Mouse (Mus musculus) spleen, embryonic (tissue): ENCODE measurements around the gene Kcnk12.

Experiments used
- CTCF ChIA-PET: fragments of 350-600 bp; sonication (Branson Sonifier 250); formaldehyde crosslinking; loops from one replicate; lab custom pipeline; 2022; lab: Charles Lee

The Kcnk12 gene

DNA sequence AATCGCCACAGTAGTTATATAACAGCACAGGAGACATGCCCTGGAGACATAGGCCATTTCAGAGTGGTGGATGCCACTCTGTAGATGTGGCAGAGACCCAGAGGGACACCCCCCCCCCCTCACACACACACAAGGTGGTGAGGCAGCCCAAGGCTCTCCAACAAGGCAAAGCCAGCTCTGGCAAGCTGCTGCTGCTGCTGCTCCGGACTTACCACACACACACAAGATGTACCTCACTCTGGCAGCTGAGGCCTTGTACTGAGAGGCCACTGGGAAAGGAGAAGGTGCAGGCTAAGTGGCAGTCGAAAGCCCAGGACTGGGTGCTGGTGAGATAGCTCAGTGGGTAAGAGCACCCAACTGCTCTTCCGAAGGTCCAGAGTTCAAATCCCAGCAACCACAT is 10.1 kb downstream of the Kcnk12 start:
- CTCF ChIA-PET: no interaction called here

DNA sequence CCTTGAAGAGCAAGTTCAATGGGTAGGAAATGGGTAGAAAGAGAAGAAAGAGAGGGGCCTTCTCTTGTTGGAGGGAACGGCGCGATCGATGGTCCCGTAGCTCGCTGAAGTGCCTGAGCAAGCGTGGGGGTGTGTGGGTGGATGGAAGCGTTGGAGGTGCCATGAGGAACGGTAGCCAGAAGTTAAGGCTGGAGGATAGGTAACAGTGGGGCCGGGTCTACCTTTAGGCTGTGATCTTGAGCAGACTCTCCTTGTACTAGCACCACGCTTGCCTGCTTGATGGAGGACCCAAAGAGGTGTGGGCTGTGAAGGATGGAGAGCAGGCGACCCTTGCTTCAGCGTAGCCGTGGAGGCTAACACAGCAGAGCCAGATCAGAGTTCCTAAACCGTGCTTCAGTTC is 12.1 kb downstream of the Kcnk12 start:
- CTCF ChIA-PET: no interaction called here

DNA sequence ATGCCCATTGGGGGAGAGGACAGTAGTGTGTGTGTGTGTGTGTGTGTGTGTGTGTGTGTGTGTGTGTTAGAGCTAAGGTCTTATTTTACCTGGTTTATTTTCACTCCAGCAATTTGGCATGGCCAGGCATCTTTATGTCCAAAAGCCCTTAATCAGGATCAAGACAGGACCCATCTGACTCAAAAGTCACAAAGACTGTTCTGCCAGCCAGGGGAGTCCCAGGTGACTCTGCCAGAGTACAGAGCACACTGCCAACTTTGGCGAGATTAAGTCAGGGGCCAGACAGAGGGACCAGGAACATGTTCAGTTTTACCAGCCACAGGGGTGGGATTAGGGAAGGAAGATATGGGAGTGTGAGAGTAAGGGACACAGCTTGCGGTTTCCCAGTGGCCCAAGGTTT is 12.9 kb downstream of the Kcnk12 start:
- CTCF ChIA-PET: no interaction called here

DNA sequence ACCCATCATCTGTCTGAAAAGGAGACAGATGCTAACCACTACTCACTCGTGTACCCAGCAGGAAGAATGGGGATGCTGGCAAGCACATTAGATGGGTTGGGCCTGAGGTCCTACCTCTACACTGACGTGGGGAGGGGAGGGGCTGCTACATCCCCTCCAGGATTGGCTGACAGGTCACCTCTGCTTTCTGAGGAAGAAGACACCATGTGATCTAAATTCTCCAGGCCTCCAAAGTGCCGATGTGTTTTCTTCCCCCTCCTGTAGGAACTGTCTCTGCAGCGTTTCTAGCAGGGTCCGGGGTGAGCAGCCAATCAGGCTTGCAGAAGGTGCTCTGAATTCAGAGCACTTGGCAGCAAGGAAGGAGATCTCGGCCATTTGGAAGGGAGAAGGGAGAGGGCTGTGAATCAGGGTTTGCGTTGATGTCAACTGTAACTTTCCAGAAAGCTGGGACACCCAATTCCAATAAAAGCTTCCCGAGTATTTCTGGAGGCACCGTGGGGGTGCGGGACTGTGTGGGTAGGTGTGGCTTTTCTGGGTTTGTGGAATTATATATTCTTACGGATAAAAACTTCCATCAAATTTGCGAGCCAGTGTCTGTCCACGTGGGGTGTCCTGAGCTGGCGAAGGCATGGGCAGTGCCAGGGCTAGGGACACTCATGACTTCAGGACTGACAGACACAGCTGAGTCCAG is 13.5 kb downstream of the Kcnk12 start:
- CTCF ChIA-PET: no interaction called here

DNA sequence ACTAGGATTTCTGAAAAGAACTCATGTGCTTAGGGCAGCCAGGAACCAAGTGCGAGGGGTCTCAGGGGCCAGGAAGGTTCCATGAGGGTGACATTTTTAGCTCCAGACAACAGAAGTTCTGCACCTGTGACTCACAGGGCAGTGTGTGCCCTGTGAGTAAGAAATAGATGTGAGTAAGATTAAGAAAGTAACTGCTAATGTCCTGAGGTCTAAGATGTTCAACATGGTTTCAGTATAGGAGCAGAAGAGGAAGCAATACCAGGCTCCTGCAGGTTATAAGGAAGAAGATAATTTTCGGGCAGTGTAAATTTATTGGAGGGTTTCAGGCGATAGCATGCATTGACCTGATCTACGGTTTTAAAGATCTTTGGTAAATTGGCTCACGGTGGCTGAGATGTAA is 16.6 kb downstream of the Kcnk12 start:
- CTCF ChIA-PET: no interaction called here

DNA sequence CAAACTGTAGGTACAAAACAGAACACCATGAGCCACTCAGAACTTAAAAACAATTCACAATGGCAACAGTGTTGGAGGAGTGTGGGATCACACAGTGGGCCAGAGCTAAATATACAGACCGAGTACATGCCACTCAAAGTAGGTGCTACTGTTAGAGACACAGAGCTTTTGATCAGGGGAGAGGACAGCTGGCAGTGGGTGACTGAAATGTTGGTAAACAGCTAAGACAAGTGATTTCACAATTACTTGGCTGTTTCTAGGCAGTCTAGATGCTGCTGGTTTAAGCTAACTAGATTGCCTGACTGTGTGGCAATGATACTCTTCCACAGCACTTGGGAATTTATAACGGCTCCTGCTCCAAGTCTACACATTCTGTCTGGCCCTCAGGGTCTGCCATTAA is 17.6 kb downstream of the Kcnk12 start:
- CTCF ChIA-PET: no interaction called here

DNA sequence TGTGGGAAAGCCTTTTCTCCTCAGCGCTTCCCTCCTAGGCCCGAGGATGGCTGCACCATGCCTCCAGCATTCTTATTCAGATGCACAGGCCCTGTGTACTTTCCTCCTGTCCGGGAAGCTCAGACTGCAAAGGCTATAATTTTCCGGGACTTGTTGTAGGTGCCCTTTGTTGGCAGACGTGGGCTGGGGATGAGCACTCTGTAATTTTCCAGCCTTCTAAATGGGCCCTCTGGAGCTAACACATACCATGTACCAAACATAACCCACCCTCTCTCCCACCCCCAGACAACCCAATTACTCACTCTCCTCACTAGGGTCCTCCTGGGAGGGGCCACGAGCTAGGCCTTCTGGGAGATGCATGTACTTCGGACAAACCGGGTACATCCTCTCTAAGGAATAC is 22.8 kb downstream of the Kcnk12 start:
- CTCF ChIA-PET: no interaction called here

DNA sequence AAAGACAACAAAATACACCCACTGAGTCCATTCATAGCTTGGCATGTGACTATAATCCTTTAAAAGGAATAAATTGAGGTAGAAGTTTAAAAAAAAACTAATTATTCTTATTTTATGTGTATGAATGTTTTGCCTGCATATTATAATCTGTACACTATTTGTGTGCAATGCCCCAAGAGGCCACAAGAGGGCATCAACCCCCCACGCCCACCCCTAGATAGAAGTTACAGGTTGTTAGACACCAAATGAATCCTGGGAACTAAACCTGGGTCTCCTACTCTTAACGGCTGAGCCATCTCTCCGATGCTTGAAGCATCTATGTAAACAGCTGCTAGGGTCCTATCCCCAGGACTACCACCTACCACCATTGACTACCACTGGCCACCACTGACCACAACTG is 24.6 kb downstream of the Kcnk12 start:
- CTCF ChIA-PET: no interaction called here

DNA sequence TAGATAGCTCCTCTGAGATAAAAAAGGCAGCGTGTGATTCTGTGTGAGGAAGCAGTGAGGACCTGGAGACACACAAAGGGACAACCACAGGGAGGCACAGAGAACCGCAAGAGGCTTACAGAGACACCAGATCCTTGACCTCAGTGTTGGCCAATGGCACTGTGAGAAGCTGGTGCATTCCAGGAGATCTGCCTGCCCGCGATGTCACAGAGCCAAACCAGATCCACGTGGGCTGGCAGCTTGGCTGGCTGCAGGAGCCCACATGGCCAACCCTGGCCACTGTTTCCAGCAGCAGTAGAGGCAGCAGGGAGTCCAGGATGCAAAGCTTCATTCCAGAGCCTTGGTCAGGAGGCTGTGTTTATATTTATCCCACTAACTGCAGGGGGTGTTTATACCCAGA is 27.0 kb downstream of the Kcnk12 start:
- CTCF ChIA-PET: no interaction called here

DNA sequence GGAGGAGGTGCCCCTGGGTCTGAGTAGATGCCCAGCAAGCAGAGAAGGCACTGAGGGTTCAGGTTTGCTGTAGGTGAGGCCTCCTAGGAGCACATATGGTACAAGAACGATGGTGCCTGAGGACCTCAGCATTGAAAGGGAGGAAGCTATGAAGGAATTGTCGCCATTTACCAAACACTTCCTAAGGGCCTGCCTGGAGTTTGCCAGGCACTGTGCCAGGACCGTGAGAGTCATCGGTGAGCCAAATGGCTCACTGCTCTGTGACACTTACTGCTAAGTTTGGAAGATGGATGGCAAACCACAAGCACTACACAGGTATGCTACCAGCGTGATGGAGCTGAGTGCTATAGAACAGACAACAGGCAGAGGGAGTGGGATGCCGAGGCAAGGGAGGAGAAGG is 30.9 kb downstream of the Kcnk12 start:
- CTCF ChIA-PET: no interaction called here

DNA sequence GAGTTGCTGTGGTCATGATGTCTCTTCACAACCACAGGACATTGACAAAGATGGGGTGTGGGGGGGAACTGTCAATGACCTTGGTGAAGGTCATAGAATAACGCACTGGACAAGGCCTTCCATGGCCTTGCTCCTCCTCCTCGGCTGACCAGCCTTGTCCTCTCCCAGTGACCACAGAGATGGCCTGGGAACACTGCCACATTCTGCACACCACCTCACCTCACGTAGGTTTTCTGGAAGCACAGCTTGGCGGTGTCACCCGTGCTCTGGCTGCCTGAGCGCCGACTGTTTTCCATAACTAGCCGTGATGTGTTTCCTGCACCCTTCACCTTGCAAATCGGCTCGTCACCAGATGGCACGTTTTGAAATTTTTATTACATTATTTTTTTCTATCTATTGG is 32.8 kb downstream of the Kcnk12 start:
- CTCF ChIA-PET: no interaction called here

DNA sequence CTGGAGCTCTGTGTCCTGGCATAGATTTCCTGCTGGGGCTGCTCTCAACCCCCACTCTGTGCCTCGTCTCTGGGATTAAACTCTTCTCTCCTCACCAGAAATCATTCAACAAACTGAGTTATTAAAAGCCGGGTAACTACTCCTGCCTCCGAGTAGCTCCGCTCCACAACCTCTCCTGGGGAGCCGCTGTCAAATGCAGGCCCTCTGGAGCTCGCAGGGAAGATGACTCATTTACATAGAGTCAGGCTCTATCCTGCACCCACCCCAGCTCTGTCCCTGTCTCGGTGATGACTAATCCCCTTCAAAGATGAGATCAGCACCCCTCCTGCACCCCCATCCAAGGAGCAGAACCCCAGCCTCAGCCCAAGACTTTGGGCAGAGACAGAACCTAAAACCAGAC is 34.6 kb downstream of the Kcnk12 start:
- CTCF ChIA-PET: no interaction called here

DNA sequence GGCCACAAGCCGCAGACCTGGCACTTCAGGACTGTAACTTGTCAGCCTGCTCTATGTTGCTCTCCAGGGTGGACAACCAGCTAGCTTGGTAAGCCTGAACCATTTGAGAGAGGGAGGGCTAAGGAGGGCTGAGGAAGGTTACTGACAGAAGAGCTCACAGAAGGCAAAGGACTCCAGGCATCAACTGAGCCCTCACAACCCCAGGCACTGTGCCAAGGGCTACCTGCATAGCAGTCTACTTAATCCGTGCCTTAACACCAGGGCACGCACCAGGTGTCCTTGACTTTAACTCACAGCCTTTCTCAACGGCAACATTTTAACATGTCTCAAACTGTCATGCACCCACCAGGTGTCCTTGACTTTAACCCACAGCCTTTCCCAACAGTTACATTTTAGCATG is 37.5 kb downstream of the Kcnk12 start:
- CTCF ChIA-PET: no interaction called here

DNA sequence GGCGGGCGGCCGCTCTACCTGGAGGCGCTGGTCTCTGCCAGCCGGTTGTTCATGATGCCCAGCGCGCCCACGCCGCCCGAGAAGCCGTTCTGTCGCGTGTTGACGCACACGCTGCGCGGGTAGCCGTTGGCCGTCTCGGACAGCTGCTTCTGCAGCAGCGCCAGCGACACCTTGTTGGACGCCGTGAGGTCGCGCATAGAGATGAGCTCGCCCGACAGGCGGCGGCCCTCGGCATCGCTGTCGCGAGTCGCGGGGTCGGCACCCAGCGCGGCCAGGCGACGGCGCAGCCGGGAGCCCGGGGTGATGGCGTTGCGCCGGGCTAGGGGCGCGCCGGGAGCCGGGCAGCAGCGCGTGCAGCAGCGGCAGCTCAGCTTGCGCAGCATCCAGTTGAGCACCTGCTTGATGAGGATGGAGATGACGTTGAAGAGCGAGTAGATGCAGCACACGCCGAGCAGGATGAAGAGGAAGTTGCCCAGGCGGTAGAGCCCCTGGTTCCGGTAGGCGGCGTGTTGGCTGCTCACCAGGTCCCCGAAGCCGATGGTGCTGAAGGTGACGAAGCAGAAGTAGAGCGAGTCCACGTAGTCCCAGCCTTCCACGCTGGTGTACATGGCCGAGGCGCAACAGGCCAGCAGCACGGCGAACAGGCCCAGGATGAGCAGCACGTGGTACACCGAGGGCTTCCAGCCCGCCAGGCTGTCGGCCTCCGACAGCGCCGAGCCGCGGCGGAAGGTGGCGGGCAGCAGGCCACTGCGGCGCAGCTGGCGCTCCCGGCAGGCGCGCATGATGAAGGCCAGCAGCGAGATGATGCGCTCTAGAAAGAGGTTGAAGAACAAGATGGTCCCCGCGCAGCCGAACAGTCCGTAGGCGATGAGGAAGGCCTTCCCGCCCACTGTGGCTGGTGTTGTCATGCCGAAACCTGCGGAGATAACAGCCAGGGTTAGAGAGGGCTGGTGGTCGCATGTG is 51.6 kb downstream of the Kcnk12 start:
- CTCF ChIA-PET: no interaction called here

DNA sequence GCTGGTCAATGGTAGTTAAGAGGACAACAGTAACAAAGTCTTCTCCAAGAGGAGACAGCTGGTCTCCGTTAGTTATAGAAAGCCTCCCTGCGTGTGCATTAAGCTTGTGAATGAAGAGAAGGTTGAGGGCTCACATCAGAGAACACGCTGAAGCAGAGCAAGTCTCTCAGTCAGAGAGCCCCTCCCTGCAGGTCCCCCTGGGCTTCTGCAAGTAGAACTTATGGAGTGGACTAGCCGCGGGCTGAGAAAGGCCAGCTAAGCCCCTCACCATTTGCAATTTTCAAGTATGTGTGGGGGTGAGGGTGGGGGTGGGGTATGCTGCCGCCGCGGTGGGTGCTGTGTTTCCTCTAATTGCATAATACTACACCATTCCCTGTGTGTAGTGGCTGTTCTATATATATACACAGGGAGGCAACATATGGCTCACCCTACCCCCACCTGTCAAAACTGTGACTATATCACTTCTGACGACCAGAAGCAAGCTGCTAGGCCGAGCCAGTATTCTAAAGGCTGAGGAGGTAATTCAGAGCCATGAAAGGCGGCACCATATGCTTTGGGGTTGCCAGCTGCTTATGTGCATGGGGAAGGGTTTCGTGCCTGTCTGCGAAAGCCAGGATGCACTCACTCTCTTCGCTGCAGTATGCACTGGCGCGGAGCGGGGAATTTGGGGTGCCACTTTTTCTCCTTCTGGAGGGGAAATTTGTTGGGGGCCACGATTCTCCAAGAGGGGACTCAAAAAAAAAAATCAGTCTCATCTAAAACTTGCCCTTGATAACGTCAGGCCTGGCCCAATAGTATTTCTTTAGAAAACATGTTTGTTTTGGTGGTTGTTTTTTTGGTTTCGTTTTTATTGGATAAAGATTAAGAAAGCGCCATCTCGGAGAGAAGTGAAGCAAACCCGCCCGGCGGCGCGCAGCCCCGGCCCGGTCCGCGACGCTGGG is 52.5 kb downstream of the Kcnk12 start:
- CTCF ChIA-PET: no interaction called here

DNA sequence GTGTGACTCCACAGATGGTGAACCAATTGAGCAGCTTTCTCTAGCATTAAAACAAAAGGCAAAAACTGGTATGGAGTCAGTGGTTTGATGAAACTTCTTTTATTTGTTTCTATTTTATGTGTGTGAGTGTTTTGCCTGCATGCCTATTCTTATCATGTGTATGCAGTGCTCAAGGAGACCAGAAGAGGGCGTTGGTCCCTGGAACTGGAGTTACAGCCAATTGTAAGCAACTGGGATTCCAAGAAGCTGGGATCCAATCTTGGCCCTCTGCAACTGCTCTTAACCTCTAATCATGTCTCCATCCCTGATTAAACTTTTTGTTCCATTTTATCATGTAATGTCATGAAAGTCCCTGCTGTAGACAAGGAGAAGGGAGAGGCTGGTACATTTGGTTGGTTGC is 58.0 kb downstream of the Kcnk12 start:
- CTCF ChIA-PET: no interaction called here

DNA sequence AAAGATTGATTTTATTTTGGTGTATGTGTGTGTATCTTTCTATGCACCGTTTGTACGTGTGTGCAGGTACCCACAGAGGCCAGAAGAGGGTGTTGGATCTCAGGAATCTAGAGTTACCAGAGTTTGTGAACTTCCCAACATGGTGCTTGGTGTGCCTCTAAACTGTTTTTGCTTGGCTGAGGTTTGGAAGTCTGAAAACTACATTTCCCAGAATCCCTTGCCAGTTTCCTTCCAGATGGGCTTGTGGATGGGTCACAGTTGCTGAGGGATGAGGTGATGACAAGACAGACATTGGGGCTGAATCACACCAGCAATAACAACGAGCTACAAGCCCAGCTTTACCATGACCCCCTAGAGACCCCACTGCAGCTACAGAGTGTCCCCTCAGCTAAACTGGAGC is 60.6 kb downstream of the Kcnk12 start:
- CTCF ChIA-PET: no interaction called here

DNA sequence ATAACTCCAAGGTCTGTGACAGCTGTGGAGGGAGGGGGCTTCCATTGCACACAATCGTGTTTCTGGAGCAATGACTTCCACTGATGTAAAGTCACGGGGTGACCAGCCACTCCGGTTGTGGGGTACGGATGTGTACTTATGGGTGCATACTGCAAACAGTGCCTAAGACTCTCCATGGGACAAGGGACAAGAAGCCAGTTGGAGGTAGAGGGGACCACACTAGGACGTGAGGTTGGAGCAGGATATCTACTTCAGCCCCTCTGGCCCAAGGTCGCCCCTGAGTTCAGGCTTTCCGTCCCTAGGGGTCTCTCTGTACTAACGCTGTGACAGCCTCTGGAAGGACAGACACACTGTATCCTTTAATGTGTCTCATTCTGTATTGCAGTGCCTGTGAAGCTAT is 63.3 kb downstream of the Kcnk12 start:
- CTCF ChIA-PET: no interaction called here

DNA sequence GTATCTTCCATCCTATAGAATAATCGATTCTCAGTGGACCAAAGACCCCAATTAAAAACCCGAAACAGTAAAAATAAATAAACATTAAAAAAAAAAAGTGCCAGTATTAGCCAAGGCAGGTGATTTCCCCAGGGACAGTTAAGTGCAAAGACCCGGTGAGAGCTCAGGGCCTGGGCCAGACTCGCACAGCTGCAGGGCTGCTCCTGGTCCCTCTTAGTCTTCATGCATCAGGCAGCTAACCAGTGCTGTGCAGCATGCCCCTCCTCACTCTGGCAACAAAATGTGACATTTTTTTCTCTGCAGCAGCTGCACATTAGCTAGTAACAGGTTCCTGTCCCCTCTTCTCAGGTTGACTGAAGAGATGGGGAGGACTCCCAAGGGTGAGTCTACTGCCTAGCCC is 65.8 kb downstream of the Kcnk12 start:
- CTCF ChIA-PET: interaction anchor here (0.7 kb wide), 1 partner anchor 240 kb away, joined by 3 read pairs; no protein-coding TSS in a partner anchor

DNA sequence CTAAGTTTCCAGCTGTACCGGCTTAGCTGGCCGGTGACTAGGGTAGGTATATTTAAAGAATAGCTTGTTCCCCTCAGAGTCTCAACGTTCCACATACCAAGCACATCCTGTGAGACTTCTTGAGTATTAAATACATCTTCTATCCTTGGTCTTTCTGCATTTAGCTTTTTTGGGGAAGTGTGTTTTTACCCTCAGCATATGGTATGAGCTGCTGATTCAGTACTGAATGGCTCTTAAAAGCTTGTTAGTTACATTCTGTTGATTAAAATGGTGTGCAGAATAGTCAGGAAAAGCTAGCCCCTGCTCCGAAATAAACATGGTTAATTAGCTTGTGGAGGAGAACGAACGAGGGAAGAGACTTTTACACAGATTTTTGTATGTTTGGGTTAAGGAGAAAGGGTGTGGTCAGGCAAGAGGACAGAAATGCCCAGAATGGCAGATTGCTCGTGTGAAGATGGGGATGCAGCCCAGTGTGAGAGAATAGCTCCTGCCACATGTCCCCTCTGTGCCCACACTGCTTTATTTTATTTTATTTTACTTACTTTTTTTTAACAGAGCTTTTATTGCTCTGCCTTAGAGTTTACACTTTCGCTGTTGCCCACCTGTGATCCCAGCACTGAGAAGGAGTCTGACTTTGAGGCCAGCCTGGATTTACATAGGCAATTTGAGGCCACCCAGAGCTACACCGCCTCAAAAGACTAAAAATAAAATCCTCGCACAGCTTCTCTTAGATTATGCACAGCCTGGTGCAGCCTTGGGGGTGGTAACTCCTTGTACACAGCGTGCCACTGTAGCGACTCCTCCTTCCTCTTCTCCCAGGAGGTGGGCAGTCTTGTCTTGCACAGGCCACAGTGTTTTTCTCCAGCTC is 71.1 kb downstream of the Kcnk12 start:
- CTCF ChIA-PET: no interaction called here

DNA sequence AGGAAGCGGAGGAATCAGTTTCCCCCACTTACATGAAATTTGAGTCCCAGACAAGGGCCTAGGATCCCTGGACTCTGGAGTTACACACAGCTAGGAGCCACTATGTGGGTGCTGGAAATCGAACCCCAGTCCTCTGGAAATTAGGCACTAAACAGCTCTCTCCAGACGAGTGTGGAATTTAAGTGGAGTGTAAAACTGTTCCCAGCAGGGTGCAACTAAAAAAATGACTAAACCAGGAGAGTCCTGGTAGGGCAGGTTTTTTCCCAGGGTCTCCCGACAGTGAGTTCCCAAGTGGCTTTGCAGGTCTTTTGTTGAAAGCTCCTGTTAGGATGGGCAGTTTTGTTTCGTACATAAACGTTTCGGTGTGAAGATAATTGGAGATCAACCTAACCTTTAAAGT is 73.1 kb downstream of the Kcnk12 start:
- CTCF ChIA-PET: no interaction called here
